Mouse (Mus musculus) testis, adult 2 months (tissue): ENCODE measurements around the gene Cysltr2. TPM values are rescaled to one million over a fixed set of nuclear protein-coding genes. Genes with fewer than 3 reads are reported as not detected.

Experiments used
- H3K27ac ChIP-seq: fragments of 200-500 bp; 2 replicates; pipeline ENCODE4 v1.5.1; 2012; ENCODE audit warnings: low read depth, low read length; ENCODE audit not compliant: control insufficient read depth, insufficient read depth
- H3K27me3 ChIP-seq: fragments of 200-500 bp; 2 replicates; pipeline ENCODE4 v1.6.1; 2012; ENCODE audit warnings: mild to moderate bottlenecking, low read length, moderate library complexity; ENCODE audit not compliant: control insufficient read depth, insufficient read depth
- H3K36me3 ChIP-seq: fragments of 200-500 bp; 2 replicates; pipeline ENCODE4 v1.6.1; 2012; ENCODE audit warnings: mild to moderate bottlenecking, low read length; ENCODE audit not compliant: control insufficient read depth, insufficient read depth
- H3K4me1 ChIP-seq: fragments of 200-500 bp; 2 replicates; pipeline ENCODE4 v1.6.1; 2012; ENCODE audit warnings: low read length; ENCODE audit not compliant: control insufficient read depth, insufficient read depth
- H3K4me3 ChIP-seq: fragments of 200-500 bp; 2 replicates; pipeline ENCODE4 v1.5.1; 2012; ENCODE audit warnings: low read depth, mild to moderate bottlenecking, low read length, moderate library complexity, mixed read lengths; ENCODE audit not compliant: control insufficient read depth
- CTCF ChIP-seq: fragments of 200-500 bp; IDR thresholded peaks from 2 replicates; pipeline ENCODE4 v1.5.1; 2012; ENCODE audit warnings: low read depth, mild to moderate bottlenecking, inconsistent platforms, low read length, moderate library complexity; ENCODE audit not compliant: control insufficient read depth, insufficient read depth, insufficient replicate concordance
- POLR2A ChIP-seq: fragments of 200-500 bp; IDR thresholded peaks from 2 replicates; pipeline ENCODE4 v1.6.1; 2012; ENCODE audit warnings: low read depth, mild to moderate bottlenecking, inconsistent platforms, low read length, moderate library complexity; ENCODE audit not compliant: control insufficient read depth
- polyA plus RNA-seq: library from polyadenylated mRNA; depleted of rRNA; stranded (reverse); fragments of >200 nt; gene quantifications from 2 replicates; pipeline ENCODE4 v1.2.3, GENCODE M21; 2012; rRNA removed

Gene Cysltr2
- 0.40 and 0.57 TPM in 2 replicates for polyA plus RNA-seq

GRCm38 (mm10) chr14:73048937-73049336, at the start of gene Cysltr2:
TSS of gene Cysltr2 (minus strand) at chr14:73049114.
- H3K27ac ChIP-seq, result no peak within 1 kb of the TSS
- H3K27me3 ChIP-seq, result no peaks in the 10 kb centered on the region
- TF ChIP-seq POLR2A (no peak), CTCF (no peak)
- no peak within 1 kb of the TSS; the same call in 1 of the 2 replicates for H3K4me3 ChIP-seq
- no peaks in the 10 kb centered on the region for H3K36me3 ChIP-seq
- H3K4me1 ChIP-seq, result no peaks in the 10 kb centered on the region

GRCm38 (mm10) chr14:73094802-73095550, 46.1 kb upstream of the Cysltr2 start:
- H3K36me3 ChIP-seq, result no peaks in the 10 kb centered on the region
- H3K4me3 ChIP-seq, result no peak overlapping the region
- H3K27me3 ChIP-seq, result no peaks in the 10 kb centered on the region
- H3K4me1 ChIP-seq, result no peaks in the 10 kb centered on the region
- H3K27ac ChIP-seq, result no peak overlapping the region
- no peak for TF ChIP-seq POLR2A
- TF ChIP-seq CTCF, result no peak

- H3K36me3 ChIP-seq, result no peaks in the 10 kb centered on the region
- no peak overlapping the region for H3K27ac ChIP-seq
- no peak overlapping the region for H3K4me3 ChIP-seq
- no peaks in the 10 kb centered on the region for H3K4me1 ChIP-seq
- no peaks in the 10 kb centered on the region for H3K27me3 ChIP-seq
- TF ChIP-seq CTCF (no peak), POLR2A (no peak)
Observed at GRCm38 (mm10) chr14:73092871-73093270, 44.0 kb upstream of the Cysltr2 start.

GRCm38 (mm10) chr14:73088224-73088623, 39.3 kb upstream of the Cysltr2 start:
- H3K4me1 ChIP-seq, result no peaks in the 10 kb centered on the region
- H3K4me3 ChIP-seq, result no peak overlapping the region
- no peaks in the 10 kb centered on the region for H3K27me3 ChIP-seq
- no peak overlapping the region for H3K27ac ChIP-seq
- TF ChIP-seq CTCF (no peak), POLR2A (no peak)
- H3K36me3 ChIP-seq, result no peaks in the 10 kb centered on the region

- H3K4me1 ChIP-seq, result no peaks in the 10 kb centered on the region
- TF ChIP-seq POLR2A, result no peak
- no peak for TF ChIP-seq CTCF
- H3K4me3 ChIP-seq, result no peak overlapping the region
- H3K27ac ChIP-seq, result no peak overlapping the region
- no peaks in the 10 kb centered on the region for H3K36me3 ChIP-seq
- no peaks in the 10 kb centered on the region for H3K27me3 ChIP-seq
Observed at GRCm38 (mm10) chr14:73087746-73088145, 38.8 kb upstream of the Cysltr2 start.

GRCm38 (mm10) chr14:73087247-73087646, 38.3 kb upstream of the Cysltr2 start:
- TF ChIP-seq POLR2A (no peak), CTCF (no peak)
- no peak overlapping the region for H3K27ac ChIP-seq
- no peaks in the 10 kb centered on the region for H3K4me1 ChIP-seq
- H3K4me3 ChIP-seq, result no peak overlapping the region
- no peaks in the 10 kb centered on the region for H3K27me3 ChIP-seq
- no peaks in the 10 kb centered on the region for H3K36me3 ChIP-seq

- TF ChIP-seq CTCF, result no peak
- no peak for TF ChIP-seq POLR2A
- no peaks in the 10 kb centered on the region for H3K27me3 ChIP-seq
- no peak overlapping the region for H3K4me3 ChIP-seq
- no peaks in the 10 kb centered on the region for H3K36me3 ChIP-seq
- H3K4me1 ChIP-seq, result no peaks in the 10 kb centered on the region
- H3K27ac ChIP-seq, result no peak overlapping the region
Observed at GRCm38 (mm10) chr14:73086425-73086824, 37.5 kb upstream of the Cysltr2 start.
